Mouse (Mus musculus) bone marrow, adult 2 months (tissue): Measurements from ENCODE around the gene Mapk9.
"Not testable (repeated sequence)": the region's sequence is repeated elsewhere in the genome, so short reads cannot be mapped to it uniquely, and the experiment has no call there.

Source experiments
- CTCF ChIP-seq: fragments of 200-500 bp; IDR thresholded peaks from 2 replicates; pipeline ENCODE4 v1.5.1; 2011; ENCODE audit warnings: low read length, control low read depth; ENCODE audit not compliant: control insufficient read depth, insufficient read depth
- POLR2A ChIP-seq: fragments of 200-500 bp; IDR thresholded peaks from 2 replicates; pipeline ENCODE4 v1.6.1; 2011; ENCODE audit warnings: low read depth, mild to moderate bottlenecking, control low read depth, low read length, borderline replicate concordance; ENCODE audit not compliant: control insufficient read depth

DNA sequence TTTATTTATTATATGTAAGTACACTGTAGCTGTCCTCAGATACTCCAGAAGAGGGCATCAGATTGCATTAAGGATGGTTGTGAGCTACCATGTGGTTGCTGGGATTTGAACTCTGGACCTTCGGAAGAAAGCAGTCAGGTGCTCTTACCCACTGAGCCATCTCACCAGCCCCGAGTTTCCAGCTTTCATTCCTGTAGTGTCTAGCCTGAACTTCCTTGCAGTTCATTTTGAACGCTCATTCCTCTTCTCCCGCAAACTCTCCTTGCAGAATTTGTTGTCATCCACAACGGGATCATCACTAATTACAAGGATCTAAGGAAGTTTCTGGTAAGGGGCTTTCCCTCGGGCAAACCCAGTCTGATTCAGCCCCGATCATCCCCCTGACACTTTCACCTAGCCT is 35.9 kb upstream of the Mapk9 start:
- TF ChIP-seq CTCF, POLR2A: not testable (repeated sequence)
